Mouse (Mus musculus): Measurements from ENCODE around the gene Mov10. TPM values are rescaled to one million over a fixed set of nuclear protein-coding genes. Genes with fewer than 3 reads are reported as not detected.

Gene Mov10
- total and polyA plus RNA-seq, 2 experiments: 9.3 to 15.9 TPM

GRCm38 (mm10) chr3:104777342-104777741, 41.0 kb downstream of the Mov10 start:
- no peak for DNase-seq (ENCODE audit: extremely low read depth, low read depth, low spot score)
- Histone ChIP-seq H3K27me3 (ENCODE audit: control insufficient read depth, insufficient read depth, low read length) (peaks cover 9% of the 10 kb centered on the region), H3K4me3 (ENCODE audit: insufficient read depth, low read depth, low read length) (no peak overlapping the region), H3K4me1 (ENCODE audit: control insufficient read depth, insufficient read depth, low read length) (peaks cover 5% of the 10 kb centered on the region; the same call in 1 of the 2 replicates), H3K27ac (replicated peaks; ENCODE audit: insufficient read depth, low read depth, low read length) (no peak overlapping the region), H3K79me2 (ENCODE audit: control insufficient read depth, insufficient read depth, low read length) (no peaks in the 10 kb centered on the region), H3K9ac (ENCODE audit: low read depth, low read length) (no peak overlapping the region), H3K36me3 (ENCODE audit: control insufficient read depth, insufficient read depth, low read length) (no peaks in the 10 kb centered on the region)
- WGBS: 9% methylated on average over 20 of the region's 20 CpGs
- no peak for TF ChIP-seq POLR2A (IDR thresholded peaks at IDR 0.05; ENCODE audit: extremely low read depth, insufficient read depth, low read length)
- peak; percentile 31 for TF ChIP-seq CTCF (IDR thresholded peaks at IDR 0.05; ENCODE audit: low read depth, low read length)

- DNase-seq (ENCODE audit: extremely low read depth, low read depth, low spot score): no peak
- H3K79me2 ChIP-seq (ENCODE audit: control insufficient read depth, insufficient read depth, low read length): no peaks in the 10 kb centered on the region
- 91% methylated on average over 7 of the region's 7 CpGs for WGBS
- no peak overlapping the region for H3K9ac ChIP-seq (ENCODE audit: low read depth, low read length)
- no peak overlapping the region for H3K4me3 ChIP-seq (ENCODE audit: insufficient read depth, low read depth, low read length)
- no peaks in the 10 kb centered on the region for H3K36me3 ChIP-seq (ENCODE audit: control insufficient read depth, insufficient read depth, low read length)
- H3K27me3 ChIP-seq (ENCODE audit: control insufficient read depth, insufficient read depth, low read length): no peaks in the 10 kb centered on the region; the same call in 1 of the 2 replicates
- H3K4me1 ChIP-seq (ENCODE audit: control insufficient read depth, insufficient read depth, low read length): no peaks in the 10 kb centered on the region
- no peak overlapping the region for H3K27ac ChIP-seq (replicated peaks; ENCODE audit: insufficient read depth, low read depth, low read length)
- TF ChIP-seq CTCF (IDR thresholded peaks at IDR 0.05; ENCODE audit: low read depth, low read length) (no peak), POLR2A (IDR thresholded peaks at IDR 0.05; ENCODE audit: extremely low read depth, insufficient read depth, low read length) (no peak)
Measured at GRCm38 (mm10) chr3:104773301-104773700, 45.1 kb downstream of the Mov10 start.

- H3K4me1 ChIP-seq (ENCODE audit: control insufficient read depth, insufficient read depth, low read length): no peaks in the 10 kb centered on the region
- WGBS: 70% methylated on average over 6 of the region's 6 CpGs
Measured at GRCm38 (mm10) chr3:104771460-104771859, 46.9 kb downstream of the Mov10 start.

GRCm38 (mm10) chr3:104770918-104771317, 47.4 kb downstream of the Mov10 start:
- 86% methylated on average over 3 of the region's 3 CpGs for WGBS
- no peak for DNase-seq (ENCODE audit: extremely low read depth, low read depth, low spot score)
- H3K79me2 ChIP-seq (ENCODE audit: control insufficient read depth, insufficient read depth, low read length): no peaks in the 10 kb centered on the region

More at GRCm38 (mm10) chr3:104771460-104771859, 46.9 kb downstream of the Mov10 start:
- H3K4me3 ChIP-seq (ENCODE audit: insufficient read depth, low read depth, low read length): no peak overlapping the region
- no peak overlapping the region for H3K27ac ChIP-seq (replicated peaks; ENCODE audit: insufficient read depth, low read depth, low read length)
- no peaks in the 10 kb centered on the region for H3K79me2 ChIP-seq (ENCODE audit: control insufficient read depth, insufficient read depth, low read length)
- H3K9ac ChIP-seq (ENCODE audit: low read depth, low read length): no peak overlapping the region
- H3K27me3 ChIP-seq (ENCODE audit: control insufficient read depth, insufficient read depth, low read length): no peaks in the 10 kb centered on the region; the same call in 1 of the 2 replicates
- TF ChIP-seq POLR2A (IDR thresholded peaks at IDR 0.05; ENCODE audit: extremely low read depth, insufficient read depth, low read length) (no peak), CTCF (IDR thresholded peaks at IDR 0.05; ENCODE audit: low read depth, low read length) (no peak)
- DNase-seq (ENCODE audit: extremely low read depth, low read depth, low spot score): no peak
- no peaks in the 10 kb centered on the region for H3K36me3 ChIP-seq (ENCODE audit: control insufficient read depth, insufficient read depth, low read length)

GRCm38 (mm10) chr3:104770035-104770434, 48.3 kb downstream of the Mov10 start:
- Histone ChIP-seq H3K27me3 (ENCODE audit: control insufficient read depth, insufficient read depth, low read length) (no peaks in the 10 kb centered on the region; the same call in 1 of the 2 replicates), H3K9ac (ENCODE audit: low read depth, low read length) (no peak overlapping the region), H3K36me3 (ENCODE audit: control insufficient read depth, insufficient read depth, low read length) (no peaks in the 10 kb centered on the region), H3K4me3 (ENCODE audit: insufficient read depth, low read depth, low read length) (no peak overlapping the region), H3K27ac (replicated peaks; ENCODE audit: insufficient read depth, low read depth, low read length) (no peak overlapping the region), H3K4me1 (ENCODE audit: control insufficient read depth, insufficient read depth, low read length) (no peaks in the 10 kb centered on the region), H3K79me2 (ENCODE audit: control insufficient read depth, insufficient read depth, low read length) (no peaks in the 10 kb centered on the region)
- peak; percentile 64 for TF ChIP-seq CTCF (IDR thresholded peaks at IDR 0.05; ENCODE audit: low read depth, low read length)
- TF ChIP-seq POLR2A (IDR thresholded peaks at IDR 0.05; ENCODE audit: extremely low read depth, insufficient read depth, low read length): no peak
- WGBS: 55% methylated on average over 10 of the region's 10 CpGs
- peak; percentile 27 for DNase-seq (ENCODE audit: extremely low read depth, low read depth, low spot score)

More at GRCm38 (mm10) chr3:104770918-104771317, 47.4 kb downstream of the Mov10 start:
- H3K36me3 ChIP-seq (ENCODE audit: control insufficient read depth, insufficient read depth, low read length): no peaks in the 10 kb centered on the region
- H3K4me3 ChIP-seq (ENCODE audit: insufficient read depth, low read depth, low read length): no peak overlapping the region
- no peaks in the 10 kb centered on the region; the same call in 1 of the 2 replicates for H3K27me3 ChIP-seq (ENCODE audit: control insufficient read depth, insufficient read depth, low read length)
- H3K9ac ChIP-seq (ENCODE audit: low read depth, low read length): no peak overlapping the region
- no peak overlapping the region for H3K27ac ChIP-seq (replicated peaks; ENCODE audit: insufficient read depth, low read depth, low read length)
- no peak for TF ChIP-seq CTCF (IDR thresholded peaks at IDR 0.05; ENCODE audit: low read depth, low read length)
- no peak for TF ChIP-seq POLR2A (IDR thresholded peaks at IDR 0.05; ENCODE audit: extremely low read depth, insufficient read depth, low read length)
- H3K4me1 ChIP-seq (ENCODE audit: control insufficient read depth, insufficient read depth, low read length): no peaks in the 10 kb centered on the region

- TF ChIP-seq POLR2A (IDR thresholded peaks at IDR 0.05; ENCODE audit: extremely low read depth, insufficient read depth, low read length) (no peak), CTCF (IDR thresholded peaks at IDR 0.05; ENCODE audit: low read depth, low read length) (no peak)
- Histone ChIP-seq H3K36me3 (ENCODE audit: control insufficient read depth, insufficient read depth, low read length) (no peaks in the 10 kb centered on the region), H3K4me3 (ENCODE audit: insufficient read depth, low read depth, low read length) (no peak overlapping the region), H3K9ac (ENCODE audit: low read depth, low read length) (no peak overlapping the region), H3K79me2 (ENCODE audit: control insufficient read depth, insufficient read depth, low read length) (no peaks in the 10 kb centered on the region), H3K4me1 (ENCODE audit: control insufficient read depth, insufficient read depth, low read length) (no peaks in the 10 kb centered on the region), H3K27ac (replicated peaks; ENCODE audit: insufficient read depth, low read depth, low read length) (no peak overlapping the region), H3K27me3 (ENCODE audit: control insufficient read depth, insufficient read depth, low read length) (no peaks in the 10 kb centered on the region; the same call in 1 of the 2 replicates)
- no peak for DNase-seq (ENCODE audit: extremely low read depth, low read depth, low spot score)
- WGBS: 70% methylated on average over 3 of the region's 3 CpGs
Measured at GRCm38 (mm10) chr3:104769135-104769534, 49.2 kb downstream of the Mov10 start.
